Mouse (Mus musculus): ENCODE results near the gene Ndufab1.
"Not testable (repeated sequence)": the region's sequence is repeated elsewhere in the genome, so short reads cannot be mapped to it uniquely, and the experiment has no call there.

The Ndufab1 gene

DNA sequence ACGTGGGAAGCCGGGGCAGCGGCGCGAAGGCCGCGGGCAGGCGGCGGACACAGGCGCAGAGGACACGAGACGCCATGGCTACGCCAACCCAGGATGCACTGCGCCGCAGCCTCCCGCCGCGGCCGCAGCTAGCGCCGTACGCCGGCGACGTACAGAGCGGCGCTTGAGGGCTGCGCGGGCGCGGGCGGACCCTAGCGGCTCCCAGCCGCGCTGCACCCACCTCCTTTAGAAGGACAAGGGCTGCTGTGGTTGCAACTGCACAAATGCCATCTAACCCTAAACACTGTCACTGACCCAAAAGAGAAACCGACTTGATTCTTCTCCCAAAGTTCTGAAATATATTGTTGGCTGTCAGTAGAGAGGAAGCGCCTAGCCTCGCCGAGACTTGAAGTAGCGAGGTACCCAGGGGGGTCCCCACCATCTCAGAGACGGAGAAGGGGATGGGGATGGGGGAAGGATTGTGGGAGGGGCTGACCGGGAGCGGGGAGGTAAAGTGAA is at the start of gene Ndufab1:
TSS of gene Ndufab1 (minus strand) at position 140 of the 498 bp plus-strand sequence.
- DNase-seq (ENCODE audit: low spot score) = peak; percentile 79

DNA sequence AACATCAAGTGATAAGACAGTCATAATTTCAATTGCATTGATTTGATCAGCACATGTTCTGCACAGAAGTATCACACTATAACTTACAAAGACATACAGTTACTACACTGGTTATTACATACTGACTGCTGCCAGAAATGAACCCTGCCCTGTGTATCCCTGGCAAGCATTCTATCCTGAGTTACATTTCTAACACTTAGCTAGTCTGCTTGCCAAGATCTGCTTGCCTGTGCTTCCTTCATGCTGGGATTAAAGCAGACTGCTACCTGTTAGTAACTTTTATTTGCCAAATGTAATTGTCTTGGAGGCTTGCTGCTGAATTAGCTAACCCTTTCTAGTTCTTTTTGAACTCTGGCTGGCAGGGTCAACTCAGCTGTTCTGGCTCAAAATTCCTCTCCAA is 39.3 kb upstream of the Ndufab1 start:
- DNase-seq (ENCODE audit: low spot score) = no peak

DNA sequence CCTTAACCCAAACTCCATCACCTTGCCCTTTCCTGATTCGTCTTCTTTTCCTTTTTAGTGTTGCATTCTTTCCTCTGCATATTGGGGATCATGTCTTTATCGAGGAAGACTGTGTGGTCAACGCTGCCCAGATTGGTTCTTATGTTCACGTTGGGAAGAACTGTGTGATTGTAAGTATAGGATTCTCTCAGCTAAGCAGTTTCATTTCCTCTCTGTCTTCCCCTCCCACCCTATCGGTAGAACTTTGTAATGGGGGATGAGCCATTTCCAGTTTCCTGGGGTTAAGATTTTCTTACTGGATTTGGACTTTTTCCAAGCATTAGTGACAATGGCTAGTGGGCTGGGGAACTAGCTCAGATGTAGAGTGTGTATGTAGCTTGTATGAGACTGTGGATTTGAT is 36.5 kb upstream of the Ndufab1 start:
- no peak for DNase-seq (ENCODE audit: low spot score)

DNA sequence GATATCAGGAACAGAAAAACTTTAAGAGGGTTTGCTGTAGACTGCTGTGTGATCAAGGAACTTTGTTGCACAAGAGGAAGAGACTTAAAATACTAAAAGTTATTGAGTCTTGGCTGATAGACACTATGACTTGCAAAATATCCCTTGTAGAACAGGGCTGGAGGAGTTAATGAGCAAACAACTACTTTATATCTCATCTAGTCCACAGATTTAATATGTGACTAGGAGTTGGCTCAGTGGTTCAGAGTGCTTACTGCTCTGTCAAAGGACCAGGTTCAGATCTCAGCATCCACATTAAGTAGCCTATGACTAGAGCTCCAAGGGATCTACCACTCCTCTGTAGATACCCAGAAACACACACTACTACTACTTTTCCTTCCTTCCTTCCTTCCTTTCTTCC is 35.4 kb upstream of the Ndufab1 start:
- DNase-seq (ENCODE audit: low spot score) = no peak

DNA sequence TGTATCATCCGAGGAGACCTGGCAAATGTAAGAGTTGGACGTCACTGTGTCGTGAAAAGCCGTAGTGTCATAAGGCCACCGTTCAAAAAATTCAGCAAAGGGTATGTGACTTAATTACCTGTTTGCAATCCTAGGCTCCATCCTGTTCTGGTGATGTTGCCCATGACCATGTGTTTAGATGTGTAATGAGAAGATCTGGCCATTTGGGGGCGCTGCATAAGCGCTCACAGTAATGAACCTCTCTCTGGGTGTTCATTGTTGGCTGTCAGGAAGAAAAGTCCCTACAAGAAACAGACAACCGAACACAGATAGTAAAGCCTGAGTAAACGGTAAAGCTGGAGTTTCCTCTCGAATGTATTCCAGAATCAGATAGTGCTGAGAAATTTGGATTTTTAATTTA is 33.4 kb upstream of the Ndufab1 start:
- DNase-seq (ENCODE audit: low spot score) = no peak

DNA sequence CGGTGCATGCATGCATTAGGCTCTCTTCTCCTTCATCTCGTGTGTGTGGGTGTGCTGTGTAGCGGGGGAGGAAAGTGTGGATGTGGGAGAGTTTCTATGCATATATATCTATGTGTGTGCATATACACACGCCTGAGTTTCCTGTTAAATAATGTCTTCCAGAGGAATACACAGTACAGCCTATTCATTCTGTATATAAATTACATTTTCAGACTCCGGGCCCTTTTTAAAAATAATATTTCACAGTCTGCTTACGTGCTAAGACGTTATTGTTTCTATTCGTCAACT is 31.6 kb upstream of the Ndufab1 start:
- no peak for DNase-seq (ENCODE audit: low spot score)

DNA sequence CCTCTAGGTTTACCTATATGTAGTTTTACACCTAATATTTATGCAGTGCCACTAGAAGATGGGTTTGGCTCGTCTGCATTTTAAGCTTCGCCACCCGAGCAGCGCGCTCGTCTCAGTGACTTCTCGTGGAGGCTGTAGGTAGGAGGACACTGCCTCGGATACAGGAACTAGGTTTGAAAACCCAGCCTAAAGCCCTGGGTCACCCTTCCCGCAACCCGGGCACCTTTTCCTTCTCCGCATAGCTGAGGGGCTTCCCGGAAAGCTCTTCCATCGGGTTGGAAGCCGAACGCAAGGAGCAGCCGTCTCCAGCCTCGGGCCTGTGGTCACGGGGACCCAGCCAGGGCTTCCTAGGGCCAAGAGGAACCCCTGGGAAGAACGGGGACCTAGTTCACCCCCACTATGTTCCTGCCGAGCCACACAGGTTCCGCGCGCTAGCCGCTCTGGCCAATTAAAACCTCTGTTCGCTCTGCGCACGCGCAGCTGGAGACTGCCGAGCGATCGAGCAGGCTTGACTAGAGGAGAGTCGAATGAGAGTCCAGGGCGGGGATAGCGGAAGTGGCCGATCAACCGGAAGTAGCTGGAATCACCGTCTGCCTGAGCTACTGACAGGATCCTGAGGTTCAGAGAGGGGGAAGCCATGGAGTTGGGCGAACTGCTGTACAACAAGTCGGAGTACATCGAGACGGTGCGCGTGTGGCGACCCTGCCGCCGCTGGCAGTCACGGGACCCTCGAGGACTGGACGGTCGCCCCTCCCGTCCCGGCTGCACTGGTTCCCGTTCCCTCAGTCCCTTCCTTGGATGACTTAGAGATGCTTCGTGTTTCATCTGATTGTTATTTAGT is 31.0 kb upstream of the Ndufab1 start, which contains the start of the genes Palb2 and Dctn5:
TSS of gene Palb2 (minus strand) at position 489 of the 841 bp plus-strand sequence.
TSS of gene Dctn5 (plus strand) at position 545 of the 841 bp plus-strand sequence.
- peak; percentile 95 for DNase-seq (ENCODE audit: low spot score)

DNA sequence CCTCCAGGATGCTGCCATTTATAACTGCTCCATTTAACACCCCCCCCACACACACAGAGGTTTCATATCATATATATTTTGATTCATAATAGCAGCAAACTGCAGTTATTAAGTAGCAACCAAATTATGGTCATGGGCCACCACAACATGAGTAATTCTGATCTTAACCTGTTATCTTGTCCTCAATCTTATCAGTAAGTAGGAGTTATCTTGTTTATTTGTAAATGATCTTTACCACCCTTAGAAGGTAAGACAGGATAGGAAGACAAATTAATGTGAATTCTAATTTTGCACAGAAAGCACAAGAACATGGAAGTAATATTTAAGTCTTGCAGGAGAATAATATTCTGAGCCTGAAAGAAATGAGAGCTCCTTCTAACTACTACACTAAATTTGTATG is 30.1 kb upstream of the Ndufab1 start:
- DNase-seq (ENCODE audit: low spot score) = no peak

DNA sequence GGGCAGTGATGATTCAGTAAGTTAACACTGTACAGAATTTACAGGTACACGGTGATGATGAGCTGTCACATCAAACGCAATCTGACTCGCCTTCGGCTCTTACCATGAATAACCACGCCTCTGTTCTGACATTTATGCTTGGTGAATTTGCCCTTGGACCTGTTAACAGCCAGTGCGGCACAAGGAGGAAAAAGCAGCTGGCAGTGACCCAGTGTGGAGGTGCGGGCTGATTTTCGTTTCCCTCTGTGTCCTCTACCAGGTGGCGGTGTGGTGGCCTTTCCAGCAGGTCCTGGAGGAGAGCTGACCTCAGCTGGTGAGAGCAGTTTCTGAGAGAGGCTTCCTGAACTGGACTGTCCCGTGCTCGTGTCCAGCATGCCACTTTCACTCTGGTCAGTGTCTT is 25.3 kb upstream of the Ndufab1 start:
- DNase-seq (ENCODE audit: low spot score) = no peak

DNA sequence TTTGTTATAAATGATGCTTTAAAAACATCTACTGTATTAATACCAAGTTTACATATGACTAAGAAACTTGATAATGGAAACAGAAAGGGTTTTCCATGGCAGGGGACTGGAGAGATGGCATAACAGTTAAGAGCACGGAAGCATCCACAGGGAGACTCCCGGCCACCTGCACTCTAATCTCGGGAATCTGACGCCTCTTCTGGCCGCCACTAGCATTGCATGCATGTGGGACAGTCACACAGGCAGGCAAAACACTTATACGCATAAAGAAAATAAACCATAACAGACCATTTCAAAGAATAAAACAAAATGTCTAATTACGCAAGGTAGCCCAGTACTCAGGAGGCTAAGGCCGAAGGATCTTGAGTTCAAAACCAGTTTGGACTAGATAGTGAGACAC is 23.9 kb upstream of the Ndufab1 start:
- DNase-seq (ENCODE audit: low spot score) = no peak

DNA sequence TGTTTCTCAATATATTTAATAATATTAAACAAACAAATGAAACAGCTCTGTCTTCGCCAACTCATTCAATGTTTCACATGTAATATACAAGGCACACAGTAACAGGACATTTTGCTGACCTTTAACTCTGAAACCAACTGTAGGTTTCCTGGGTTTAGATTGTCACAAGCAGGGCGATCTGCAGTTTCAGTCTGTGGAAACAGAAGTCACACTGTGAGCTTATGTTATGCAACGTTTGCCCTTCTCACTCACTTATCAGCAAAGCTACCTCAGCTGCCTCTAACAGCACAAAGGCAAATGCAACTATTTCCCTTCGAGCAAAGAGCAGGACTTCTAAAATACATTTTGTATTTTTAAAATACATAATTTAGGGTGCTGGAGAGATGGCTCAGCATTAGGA is 21.8 kb upstream of the Ndufab1 start:
- DNase-seq (ENCODE audit: low spot score) = no peak

DNA sequence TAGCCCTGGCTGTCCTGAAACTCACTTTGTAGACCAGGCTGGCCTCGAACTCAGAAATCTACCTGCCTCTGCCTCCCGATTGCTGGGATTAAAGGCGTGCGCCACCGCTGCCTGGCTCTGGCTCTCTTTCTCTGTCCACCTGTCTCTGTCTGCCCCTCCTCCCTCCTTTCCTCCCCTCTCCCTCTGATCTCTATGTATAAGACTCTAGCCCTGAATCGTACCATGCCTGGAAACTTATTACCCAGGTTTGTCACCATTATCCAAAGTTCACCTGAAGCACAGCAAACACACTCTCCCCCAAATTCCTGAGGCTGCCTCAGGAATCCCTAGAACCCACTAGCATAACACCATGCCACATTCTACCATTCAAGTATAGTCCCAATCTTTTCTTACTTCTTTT is 6.5 kb upstream of the Ndufab1 start:
- DNase-seq (ENCODE audit: low spot score) = no peak

DNA sequence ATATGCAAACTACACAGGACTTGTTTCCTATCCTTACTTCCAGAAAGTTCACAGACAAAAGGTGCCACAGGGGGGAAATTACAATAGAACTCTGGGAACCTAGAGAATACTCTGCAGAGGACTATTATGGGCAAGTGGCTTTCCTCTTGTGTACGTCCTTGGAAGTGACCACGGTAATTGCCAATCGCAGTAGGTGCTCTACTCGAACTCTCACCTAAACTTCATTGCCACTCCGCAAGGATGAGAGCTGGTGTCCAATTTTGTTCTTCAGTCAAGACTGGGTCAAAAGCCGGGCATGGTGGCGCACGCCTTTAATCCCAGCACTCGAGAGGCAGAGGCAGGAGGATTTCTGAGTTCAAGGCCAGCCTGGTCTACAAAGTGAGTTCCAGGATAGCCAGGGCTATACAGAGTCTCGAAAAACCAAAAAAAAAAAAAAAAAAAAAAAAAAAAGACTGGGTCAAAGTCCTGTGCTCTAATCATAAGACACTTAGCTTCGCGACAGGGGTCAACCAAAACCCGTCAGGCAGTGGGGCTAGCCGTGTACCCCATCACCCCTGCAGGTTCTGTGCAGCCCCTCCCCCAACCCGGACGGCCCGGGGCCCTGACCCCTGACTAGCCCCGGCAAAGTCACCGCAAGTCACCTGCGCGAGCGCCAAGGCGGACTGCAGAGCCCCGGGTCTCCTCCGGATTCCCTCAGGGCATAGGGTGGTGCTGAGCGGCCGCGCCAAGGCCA is 506 bp downstream of the Ndufab1 start:
- not testable (repeated sequence) for DNase-seq (ENCODE audit: low spot score)

DNA sequence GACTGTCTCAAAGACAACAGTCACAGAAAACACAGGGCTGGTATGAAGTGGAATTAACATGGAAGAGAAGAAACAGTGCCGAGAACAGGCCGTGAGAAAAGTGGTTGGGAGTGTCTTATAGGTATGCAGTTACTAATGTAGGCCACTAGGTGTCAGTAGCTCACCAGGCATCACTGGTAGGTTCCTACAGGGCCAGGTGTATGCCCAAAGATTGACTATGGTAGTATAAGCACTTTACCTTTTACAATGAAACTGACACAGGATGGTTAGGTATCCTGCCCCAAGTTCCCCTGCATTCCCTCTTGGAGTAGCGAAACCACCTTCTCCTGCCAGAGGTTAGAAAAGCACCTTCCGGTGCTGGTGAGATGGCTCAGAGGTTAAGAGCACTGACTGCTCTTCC is 2.5 kb downstream of the Ndufab1 start:
- DNase-seq (ENCODE audit: low spot score) = no peak

DNA sequence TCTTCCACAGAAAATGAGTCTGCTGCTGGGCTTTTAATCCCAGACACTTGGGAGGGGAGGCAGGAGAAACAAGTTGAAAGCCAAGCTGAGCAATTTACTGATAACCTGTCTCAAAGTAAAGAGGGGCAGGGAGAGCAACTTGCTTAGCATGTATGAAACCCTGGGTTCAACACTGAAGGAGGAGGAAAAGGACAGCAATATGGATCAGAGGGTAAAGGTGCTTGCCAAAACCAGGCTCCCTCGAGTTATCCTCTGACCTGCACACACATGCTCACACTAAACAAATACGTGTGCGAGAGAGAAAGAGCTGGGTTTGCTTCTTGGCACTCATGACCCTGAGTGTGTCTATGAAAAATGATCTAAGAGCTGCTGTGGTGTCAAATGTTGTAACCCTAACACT is 3.7 kb downstream of the Ndufab1 start:
- DNase-seq (ENCODE audit: low spot score) = no peak

DNA sequence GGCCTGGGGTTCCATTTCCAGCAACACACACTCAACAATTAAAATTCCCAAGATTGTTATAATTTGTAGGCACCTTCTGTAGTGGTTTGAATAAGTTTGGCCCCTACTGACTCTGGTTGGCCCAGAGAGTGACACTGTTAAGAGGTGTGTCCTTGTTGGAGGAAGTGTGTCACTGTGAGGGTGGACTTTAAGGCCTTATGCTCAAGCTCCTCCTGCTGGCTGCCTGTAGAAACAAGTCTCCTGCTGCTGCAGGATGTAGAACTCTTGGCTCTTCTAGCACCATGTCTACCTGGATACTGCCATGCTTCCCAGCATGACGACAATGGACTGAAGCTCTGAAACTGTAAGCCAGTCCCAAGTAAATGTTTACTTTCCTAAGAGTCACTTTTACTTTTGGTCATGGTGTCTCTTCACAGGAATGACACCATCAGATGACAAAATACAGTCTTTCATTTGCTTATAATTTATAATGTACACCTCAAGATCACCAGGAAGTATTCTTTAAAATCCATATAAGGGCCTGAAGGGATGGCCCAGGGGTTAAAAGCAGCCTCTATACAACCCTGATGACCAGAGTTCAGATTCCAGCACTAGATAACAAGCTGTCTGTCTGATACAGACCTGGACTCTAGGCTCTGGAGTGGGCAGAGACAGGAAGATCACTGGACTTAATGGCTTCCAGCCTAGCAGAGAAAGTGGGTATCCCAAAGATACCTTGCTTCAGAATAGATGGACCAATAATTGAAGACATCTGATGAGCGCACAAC is 6.9 kb downstream of the Ndufab1 start:
- DNase-seq (ENCODE audit: low spot score) = no peak

DNA sequence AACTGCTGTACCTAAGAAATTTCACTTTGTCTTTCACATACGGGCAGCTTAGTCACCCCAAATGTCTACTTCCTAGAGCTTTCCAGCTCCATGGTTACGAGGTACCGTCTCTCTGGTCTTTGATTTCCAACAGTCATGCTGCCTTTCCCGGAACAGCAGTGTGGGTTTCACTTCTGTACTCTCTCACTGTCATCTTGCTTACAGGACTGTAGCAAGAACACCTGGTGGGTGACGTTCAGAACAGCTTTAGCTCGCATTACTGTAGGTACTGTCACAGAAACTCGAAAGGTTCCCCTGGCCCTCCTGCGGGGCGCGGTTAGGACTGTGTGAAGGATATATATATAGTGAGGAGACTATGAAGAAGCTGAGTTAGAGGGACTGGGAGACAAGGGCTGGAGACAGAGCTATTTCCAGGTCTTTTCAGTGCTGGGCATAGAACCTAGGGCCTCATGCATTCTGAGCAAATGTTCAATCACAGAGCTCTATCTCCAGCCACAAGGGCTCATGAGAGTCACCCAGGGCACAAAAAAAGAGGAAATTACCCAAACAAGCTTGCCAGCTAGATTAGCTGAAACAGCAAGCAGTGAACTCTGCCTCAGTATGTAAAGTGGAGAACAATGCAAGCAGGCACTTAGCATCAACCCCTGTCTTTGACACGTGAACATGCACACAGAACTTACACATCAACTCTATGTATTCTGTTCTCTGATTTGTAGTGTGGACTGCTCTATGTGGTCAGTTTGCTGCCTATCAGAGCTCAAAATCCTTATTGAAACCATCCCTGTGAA is 14.3 kb downstream of the Ndufab1 start:
- DNase-seq (ENCODE audit: low spot score) = no peak

DNA sequence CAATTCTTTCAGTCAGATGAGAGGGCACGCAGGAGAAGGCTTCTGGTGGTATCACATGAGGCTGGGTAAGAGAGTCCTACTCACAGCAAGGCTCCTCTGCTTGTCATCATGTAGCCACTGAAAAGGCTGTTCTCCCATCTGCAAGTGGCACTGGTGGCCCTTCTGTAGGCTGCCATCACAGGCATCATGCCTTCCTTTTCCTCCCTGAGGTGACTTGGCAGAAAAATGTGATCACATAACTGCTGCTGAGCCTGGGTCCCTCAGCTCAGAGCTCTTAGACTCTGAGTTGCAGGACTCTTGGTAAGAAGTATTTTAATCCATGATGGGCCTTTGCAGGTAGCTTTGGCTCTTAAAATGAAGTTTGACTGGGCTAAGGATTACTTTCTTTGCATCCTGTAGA is 20.6 kb downstream of the Ndufab1 start:
- DNase-seq (ENCODE audit: low spot score) = no peak

DNA sequence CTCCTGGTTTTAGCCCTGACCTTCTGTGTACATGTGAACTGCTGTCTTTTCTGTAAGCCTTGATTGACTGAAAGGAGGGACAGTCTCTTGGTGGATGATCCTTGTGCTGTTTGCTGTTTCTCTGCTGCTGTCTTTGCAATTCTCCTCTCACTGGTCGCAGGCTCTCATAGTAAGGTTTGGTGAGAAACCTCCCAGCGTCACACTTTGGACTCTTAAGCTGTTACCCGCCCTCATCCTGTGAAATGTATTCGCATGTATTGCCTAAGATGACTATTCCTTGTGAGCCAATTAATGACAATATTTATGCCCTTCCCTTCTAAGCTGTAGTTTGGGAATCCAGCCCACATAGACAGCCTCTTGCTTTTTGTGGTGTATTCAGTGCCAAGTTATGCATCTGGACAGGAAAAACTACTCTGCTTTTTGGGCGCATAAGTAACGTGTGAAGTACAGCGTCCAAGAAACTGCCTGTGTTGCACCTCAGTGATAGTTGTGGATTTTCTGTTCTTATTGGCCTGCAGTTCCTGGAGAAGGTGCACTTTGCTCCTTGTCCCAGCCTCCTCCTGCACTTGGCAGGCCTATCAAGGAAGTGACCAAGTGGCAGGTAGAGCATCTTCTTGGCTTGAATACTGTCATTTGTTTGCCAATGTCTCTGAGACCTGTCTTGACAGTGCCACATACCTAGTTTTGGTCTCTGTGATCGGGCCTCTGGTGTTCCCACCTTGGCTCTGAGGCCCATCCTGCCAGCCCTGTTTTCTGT is 21.7 kb downstream of the Ndufab1 start:
- DNase-seq (ENCODE audit: low spot score) = no peak

DNA sequence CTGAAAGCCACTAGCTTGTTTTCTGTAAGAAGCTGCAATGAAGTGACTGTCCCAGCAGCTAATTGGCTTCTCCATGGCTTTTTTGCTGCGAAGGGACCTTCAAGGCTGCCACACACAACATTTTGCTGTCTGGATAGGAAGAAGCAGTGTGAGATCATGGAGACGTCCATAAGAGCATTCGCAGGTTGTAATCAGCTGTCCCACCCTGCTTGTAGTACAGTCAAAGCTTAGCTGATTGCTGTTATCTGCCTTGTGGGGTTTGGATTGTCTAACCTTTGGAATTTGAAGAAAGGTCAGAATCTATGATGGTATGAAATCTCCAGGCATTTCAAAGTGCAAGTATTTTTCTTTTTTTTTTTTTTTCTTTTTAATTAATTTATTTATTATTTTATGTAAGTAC is 27.3 kb downstream of the Ndufab1 start:
- DNase-seq (ENCODE audit: low spot score) = no peak
